Mouse (Mus musculus) myocyte (in vitro differentiated cells): Measurements from ENCODE around the gene Mrc1.

ENCODE experiments used
- CEBPB ChIP-seq: IDR thresholded peaks from 2 replicates; pipeline ENCODE4 v1.6.1; 2011; ENCODE audit warnings: mild to moderate bottlenecking, moderate library complexity; ENCODE audit not compliant: poor library complexity, insufficient read depth, severe bottlenecking
- E2F4 ChIP-seq: IDR thresholded peaks from one replicate; pipeline ENCODE4 v1.6.1; 2011; ENCODE audit warnings: mild to moderate bottlenecking, control low read depth, moderate library complexity; ENCODE audit not compliant: insufficient read depth
- MAX ChIP-seq: IDR thresholded peaks from one replicate; pipeline ENCODE4 v1.6.1; 2011; ENCODE audit warnings: low read depth, mild to moderate bottlenecking, control low read depth
- MYOD1 ChIP-seq, 3 experiments: IDR thresholded peaks; one replicate each; pipeline ENCODE4 v1.6.1; 2011; ENCODE audit warnings: control low read depth in 2 of 3, low read depth in 2 of 3, mild to moderate bottlenecking in 2 of 3, moderate library complexity in 1 of 3; ENCODE audit not compliant: insufficient read length in 2 of 3, control insufficient read depth in 1 of 3
- POLR2A ChIP-seq: IDR thresholded peaks from one replicate; pipeline ENCODE4 v1.6.1; 2011; ENCODE audit warnings: low read depth, mild to moderate bottlenecking, control low read depth, moderate library complexity; ENCODE audit not compliant: insufficient read length
- POLR2AphosphoS2 ChIP-seq: IDR thresholded peaks from one replicate; pipeline ENCODE4 v1.6.1; 2011; ENCODE audit warnings: low read depth, control low read depth; ENCODE audit not compliant: insufficient read length
- SRF ChIP-seq: IDR thresholded peaks from one replicate; pipeline ENCODE4 v1.6.1; 2011; ENCODE audit warnings: low read depth; ENCODE audit not compliant: control insufficient read depth, insufficient read length
- TCF12 ChIP-seq: IDR thresholded peaks from one replicate; pipeline ENCODE4 v1.6.1; 2011; ENCODE audit warnings: mild to moderate bottlenecking, control low read depth; ENCODE audit not compliant: poor library complexity, insufficient read depth, severe bottlenecking
- TCF3 ChIP-seq: IDR thresholded peaks from one replicate; pipeline ENCODE4 v1.6.1; 2011; ENCODE audit warnings: low read depth, control low read depth; ENCODE audit not compliant: insufficient read length

- TF ChIP-seq POLR2A = no peak
- no peak for TF ChIP-seq POLR2AphosphoS2
- no peak for TF ChIP-seq CEBPB
- no peak for TF ChIP-seq TCF12
- no peak for TF ChIP-seq TCF3
- no peak for TF ChIP-seq E2F4
- peak in 2 of 3 experiments; percentile 51 to 63 for TF ChIP-seq MYOD1 (IDR thresholded peaks at IDR 0.05; ENCODE audit: control insufficient read depth in 1 of 3, insufficient read length in 2 of 3, low read depth in 2 of 3)
- no peak for TF ChIP-seq MAX
- TF ChIP-seq SRF = no peak
Measured at GRCm38 (mm10) chr2:14315113-14315512, 85.9 kb downstream of the Mrc1 start.
